8 mouse cellular contexts compared by ENCODE assay signal in genomic region chr16:11456141-11456645, GRCm38 (mm10).
A peak's percentile ranks its signal among the peaks of the same experiment; 100 is the strongest.
DNase-seq lines count a peak whose midpoint lies in the region; ATAC-seq and TF ChIP-seq lines count a peak whose summit lies in the region.

No protein-coding gene starts in this region.

- in situ Hi-C loops in Patski (cut with MboI; ENCODE audit: low pct_unique_long_range_greater_than_20kb) = loop anchor here (25.0 kb wide), 2 partner anchors 356 to 481 kb away; no protein-coding TSS in a partner anchor

- H3K9me3 ChIP-seq in midbrain, embryonic 14.5 days (ENCODE audit: control insufficient read depth, low read length) = peaks cover 3% of the 10 kb centered on the region; the same call in 1 of the 2 replicates

- no peaks in the 10 kb centered on the region for H3K4me1 ChIP-seq in midbrain, embryonic 14.5 days (ENCODE audit: control insufficient read depth, insufficient read depth, low read length)

- H3K9ac ChIP-seq in midbrain, embryonic 14.5 days (replicated peaks; ENCODE audit: low read length) = no peak overlapping the region

- no peak overlapping the region for H3K4me2 ChIP-seq in midbrain, embryonic 14.5 days (ENCODE audit: low read length)

- CTCF ChIA-PET in Patski (lab: Charles Lee) = interaction anchor here (1.1 to 2.7 kb wide), 4 partner anchors 11 to 50 kb away, joined by 3 to 14 read pairs (median 4); no protein-coding TSS in a partner anchor

- H3K27ac ChIP-seq in midbrain, embryonic 14.5 days (replicated peaks; ENCODE audit: low read depth, low read length) = no peak overlapping the region

- DNase-seq in layer of hippocampus, adult 18-20 months (ENCODE audit: low spot score in 2 of 2) = peak; percentile 38 to 84
- DNase-seq in layer of hippocampus, postnatal 25 days (ENCODE audit: extremely low spot score in 1 of 2, low spot score in 1 of 2) = no peak
- DNase-seq in Patski (ENCODE audit: low read depth, low spot score) = no peak
- peak; percentile 88 for DNase-seq in induced T-regulatory cell, adult 2 months (ENCODE audit: low read depth)
- peak; percentile 50 for DNase-seq in lung, postnatal 25 days (ENCODE audit: low spot score)
- no peak for DNase-seq in midbrain, embryonic 14.5 days
- no peak for DNase-seq in frontal cortex, postnatal 10 days (ENCODE audit: low spot score in 2 of 2)

- peak; percentile 44 for ATAC-seq in Patski
- ATAC-seq in midbrain, embryonic 14.5 days (ENCODE audit: low FRiP score, low TSS enrichment) = no peak
- no peak for ATAC-seq in cerebellum, adult (ENCODE audit: insufficient number of reproducible peaks, low FRiP score, low TSS enrichment)

- H3K4me3 ChIP-seq in midbrain, embryonic 14.5 days (replicated peaks; ENCODE audit: low read depth, low read length) = no peak overlapping the region

- H3K36me3 ChIP-seq in midbrain, embryonic 14.5 days (ENCODE audit: control insufficient read depth, insufficient read depth, low read length) = peaks cover 25% of the 10 kb centered on the region

- TF ChIP-seq CTCF in Patski (IDR thresholded peaks at IDR 0.05) = no peak

- POLR2A ChIA-PET in Patski (lab: Charles Lee) = interaction anchor here (1.5 kb wide), 1 partner anchor 10 kb away, joined by 3 read pairs; no protein-coding TSS in a partner anchor

- 92% methylated on average over 5 of the region's 5 CpGs for WGBS in midbrain, embryonic 14.5 days

- no peaks in the 10 kb centered on the region for H3K27me3 ChIP-seq in Patski
- H3K27me3 ChIP-seq in midbrain, embryonic 14.5 days (ENCODE audit: control insufficient read depth, insufficient read depth, low read length) = no peaks in the 10 kb centered on the region

Comparison
In these comparisons a context has a peak if more than half of its experiments do, and no peak if none do; other contexts are left out.
1. DNase-seq: peak in layer of hippocampus, adult 18-20 months (2 of 2), induced T-regulatory cell, adult 2 months (single experiment) and lung, postnatal 25 days (single experiment); none in layer of hippocampus, postnatal 25 days (0 of 2), Patski (single experiment), midbrain, embryonic 14.5 days (single experiment) and frontal cortex, postnatal 10 days (0 of 2).